Mouse (Mus musculus) intestine, embryonic 16.5 days (tissue): Measurements from ENCODE around the gene Vmn2r19. TPM values are rescaled to one million over a fixed set of nuclear protein-coding genes. Genes with fewer than 3 reads are reported as not detected.

Experiments used
- ATAC-seq: fragments of 200-750 bp; cut with Nextera tagmentation; 2 replicates; pipeline ENCODE4 v1.8.0; 2017; ENCODE audit warnings: moderate TSS enrichment, moderate library complexity
- H3K27ac ChIP-seq: fragments of 300-500 bp; sonication (generic); 2 replicates; pipeline ENCODE4 v1.5.1; 2014; ENCODE audit warnings: mild to moderate bottlenecking, low read length
- H3K27me3 ChIP-seq: fragments of 300-500 bp; sonication (generic); replicated peaks from 2 replicates; pipeline ENCODE4 v1.6.1; 2014; ENCODE audit warnings: low read length, control low read depth, mixed read lengths; ENCODE audit not compliant: control insufficient read depth, insufficient read depth
- H3K36me3 ChIP-seq: fragments of 300-500 bp; sonication (generic); 2 replicates; pipeline ENCODE4 v1.6.1; 2014; ENCODE audit warnings: low read length, control low read depth; ENCODE audit not compliant: control insufficient read depth, insufficient read depth
- H3K4me1 ChIP-seq: fragments of 300-500 bp; sonication (generic); 2 replicates; pipeline ENCODE4 v1.6.1; 2014; ENCODE audit warnings: low read length, control low read depth, mixed read lengths; ENCODE audit not compliant: control insufficient read depth, insufficient read depth
- H3K4me2 ChIP-seq: fragments of 300-500 bp; sonication (generic); 2 replicates; pipeline ENCODE4 v1.6.1; 2014; ENCODE audit warnings: low read depth, low read length, control low read depth
- H3K4me3 ChIP-seq: fragments of 300-500 bp; sonication (generic); 2 replicates; pipeline ENCODE4 v1.5.1; 2014; ENCODE audit warnings: mild to moderate bottlenecking, low read length
- H3K9ac ChIP-seq: fragments of 300-500 bp; sonication (generic); 2 replicates; pipeline ENCODE4 v1.6.1; 2014; ENCODE audit warnings: low read depth, low read length
- H3K9me3 ChIP-seq: fragments of 300-500 bp; sonication (generic); 2 replicates; pipeline ENCODE4 v1.6.1; 2016; ENCODE audit warnings: low read length, control low read depth; ENCODE audit not compliant: control insufficient read depth
- WGBS: fragments of 180-500 bp; shearing (Covaris S2); extraction: QIAGEN DNeasy Blood & Tissue Kit; methylation state at CpG from one replicate; pipeline ENCODE4 v1.1.7; 2014; 5-methylcytosine and 5-hydroxymethylcytosine counted together
- polyA plus RNA-seq: library from polyadenylated mRNA; unstranded; fragments of >200 nt; fragmentation: Nextera tagmentation; extraction: Ambion mirVana; gene quantifications from 2 replicates; pipeline ENCODE4 v1.2.1, GENCODE M21; 2015

Gene Vmn2r19
- polyA plus RNA-seq = not detected in 2 replicates

DNA sequence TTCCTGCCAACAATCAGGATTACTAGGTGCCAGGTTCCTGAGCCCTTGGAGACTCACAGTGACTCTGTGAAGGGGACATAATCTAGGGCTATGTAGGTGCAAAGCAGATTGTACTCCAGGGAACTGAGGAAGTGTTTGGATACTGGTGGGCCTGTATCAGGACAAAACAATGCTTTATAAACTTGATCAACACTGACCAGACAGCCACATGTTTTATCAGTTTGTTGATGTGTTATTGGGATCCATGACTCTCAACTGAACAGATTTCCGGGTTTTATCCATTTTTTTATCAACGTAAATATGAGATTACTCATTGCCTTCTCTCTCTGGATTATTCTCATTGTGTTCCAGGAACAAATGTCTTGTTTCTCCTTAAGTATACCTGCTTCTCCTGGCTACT lies at the start of gene Vmn2r19:
Gene Vmn2r19 (plus strand): TSS at position 301 of the 400 bp plus-strand sequence.
- Histone ChIP-seq H3K9me3 (no peaks in the 10 kb centered on the region), H3K27ac (no peak within 1 kb of the TSS), H3K4me3 (no peak within 1 kb of the TSS), H3K9ac (no peak within 1 kb of the TSS), H3K36me3 (no peaks in the 10 kb centered on the region), H3K4me1 (no peaks in the 10 kb centered on the region), H3K27me3 (no peaks in the 10 kb centered on the region), H3K4me2 (no peak within 1 kb of the TSS)
- no peak for ATAC-seq
- 82% methylated on average over 2 of the region's 2 CpGs for WGBS

- Histone ChIP-seq H3K27me3 (no peaks in the 10 kb centered on the region), H3K9me3 (no peaks in the 10 kb centered on the region), H3K27ac (no peak overlapping the region), H3K36me3 (no peaks in the 10 kb centered on the region), H3K9ac (no peak overlapping the region), H3K4me1 (no peaks in the 10 kb centered on the region), H3K4me3 (no peak overlapping the region), H3K4me2 (no peak overlapping the region)
- 66% methylated on average over 3 of the region's 3 CpGs for WGBS
- ATAC-seq = no peak
Measured at GRCm38 (mm10) chr6:123258946-123259345, 49.2 kb upstream of the Vmn2r19 start.

DNA sequence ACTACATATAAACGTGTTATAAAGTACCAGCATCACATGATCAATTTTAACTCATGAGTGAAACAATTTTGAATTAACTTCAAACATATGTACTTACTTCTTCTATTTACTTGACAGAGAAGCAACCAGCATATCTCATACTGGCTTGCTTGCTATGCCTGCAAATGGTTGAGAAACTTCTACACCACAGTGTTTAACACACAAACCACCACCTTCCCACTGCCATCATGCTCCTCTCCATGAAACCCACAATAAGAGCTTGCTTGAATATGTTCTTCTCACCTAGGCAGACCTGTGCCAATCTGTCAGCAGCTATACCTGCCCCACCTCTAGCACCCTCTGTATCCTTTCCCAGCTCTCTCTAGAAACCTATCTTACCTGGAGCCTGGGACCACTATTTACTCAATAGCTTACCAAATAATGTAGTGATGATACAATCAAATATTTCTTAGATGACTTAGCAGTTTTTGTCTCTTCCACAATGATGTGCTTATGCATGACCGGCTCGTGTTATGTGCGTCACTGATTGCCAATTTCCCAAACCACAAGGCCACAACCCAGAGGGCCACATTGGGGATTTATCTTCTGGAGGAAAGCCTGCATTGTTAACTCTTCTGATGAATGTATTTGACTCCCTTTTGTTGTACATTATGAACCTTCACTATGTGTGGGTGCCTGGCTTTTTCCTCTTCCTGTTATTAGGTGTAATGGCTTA lies 48.1 kb upstream of the Vmn2r19 start:
- no peak for ATAC-seq
- Histone ChIP-seq H3K27me3 (no peaks in the 10 kb centered on the region), H3K4me3 (no peak overlapping the region), H3K36me3 (no peaks in the 10 kb centered on the region), H3K9me3 (no peaks in the 10 kb centered on the region), H3K9ac (no peak overlapping the region), H3K4me1 (no peaks in the 10 kb centered on the region), H3K27ac (no peak overlapping the region), H3K4me2 (no peak overlapping the region)
- WGBS = 82% methylated on average over 4 of the region's 4 CpGs

- 78% methylated on average over 1 of the region's 1 CpGs for WGBS
- H3K9ac ChIP-seq = no peak overlapping the region
- ATAC-seq = no peak
- H3K4me1 ChIP-seq = no peaks in the 10 kb centered on the region
- no peaks in the 10 kb centered on the region for H3K36me3 ChIP-seq
- H3K27ac ChIP-seq = no peak overlapping the region
- no peak overlapping the region for H3K4me2 ChIP-seq
- H3K27me3 ChIP-seq = no peaks in the 10 kb centered on the region
- H3K9me3 ChIP-seq = no peaks in the 10 kb centered on the region
- no peak overlapping the region for H3K4me3 ChIP-seq
Measured at GRCm38 (mm10) chr6:123260868-123261267, 47.3 kb upstream of the Vmn2r19 start.

GRCm38 (mm10) chr6:123261555-123262161 lies 46.5 kb upstream of the Vmn2r19 start, which contains the start of gene Clec4d:
Gene Clec4d (plus strand): TSS chr6:123262111.
- Histone ChIP-seq H3K27me3 (no peaks in the 10 kb centered on the region), H3K27ac (no peak within 1 kb of the TSS), H3K9ac (no peak within 1 kb of the TSS), H3K4me3 (no peak within 1 kb of the TSS), H3K9me3 (no peaks in the 10 kb centered on the region), H3K36me3 (no peaks in the 10 kb centered on the region), H3K4me2 (no peak within 1 kb of the TSS), H3K4me1 (no peaks in the 10 kb centered on the region)
- 63% methylated on average over 4 of the region's 4 CpGs for WGBS
- no peak for ATAC-seq

- WGBS = 93% methylated on average over 3 of the region's 3 CpGs
- H3K36me3 ChIP-seq = no peaks in the 10 kb centered on the region
- ATAC-seq = no peak
- H3K4me2 ChIP-seq = no peak overlapping the region
- no peak overlapping the region for H3K27ac ChIP-seq
- no peak overlapping the region for H3K9ac ChIP-seq
- H3K27me3 ChIP-seq = no peaks in the 10 kb centered on the region
- no peaks in the 10 kb centered on the region for H3K9me3 ChIP-seq
- H3K4me1 ChIP-seq = no peaks in the 10 kb centered on the region
- no peak overlapping the region for H3K4me3 ChIP-seq
Measured at GRCm38 (mm10) chr6:123264194-123264593, 43.9 kb upstream of the Vmn2r19 start.

DNA sequence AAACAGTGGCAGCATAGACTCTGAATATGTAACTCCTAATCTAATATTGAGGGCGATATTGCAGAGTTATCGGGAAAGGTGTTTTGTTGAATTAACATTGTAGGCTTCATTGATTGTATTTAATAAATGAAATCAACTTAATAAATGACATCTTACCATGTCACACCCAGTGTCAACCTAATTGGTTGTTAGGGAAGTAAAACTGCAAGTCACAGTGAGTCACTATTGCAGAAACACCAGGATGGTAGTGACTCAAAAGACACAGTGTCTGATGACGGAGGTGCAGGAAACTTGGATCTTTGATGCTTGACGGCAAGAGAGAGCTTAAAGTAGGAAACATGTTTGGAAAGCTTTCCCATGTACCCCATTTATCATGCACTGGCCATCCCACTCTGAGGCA lies 42.3 kb upstream of the Vmn2r19 start:
- H3K4me2 ChIP-seq = no peak overlapping the region
- no peaks in the 10 kb centered on the region for H3K36me3 ChIP-seq
- WGBS = 86% methylated on average over 4 of the region's 4 CpGs
- no peaks in the 10 kb centered on the region for H3K27me3 ChIP-seq
- no peaks in the 10 kb centered on the region for H3K9me3 ChIP-seq
- no peak for ATAC-seq
- no peaks in the 10 kb centered on the region for H3K4me1 ChIP-seq
- no peak overlapping the region for H3K27ac ChIP-seq
- H3K4me3 ChIP-seq = no peak overlapping the region
- no peak overlapping the region for H3K9ac ChIP-seq

DNA sequence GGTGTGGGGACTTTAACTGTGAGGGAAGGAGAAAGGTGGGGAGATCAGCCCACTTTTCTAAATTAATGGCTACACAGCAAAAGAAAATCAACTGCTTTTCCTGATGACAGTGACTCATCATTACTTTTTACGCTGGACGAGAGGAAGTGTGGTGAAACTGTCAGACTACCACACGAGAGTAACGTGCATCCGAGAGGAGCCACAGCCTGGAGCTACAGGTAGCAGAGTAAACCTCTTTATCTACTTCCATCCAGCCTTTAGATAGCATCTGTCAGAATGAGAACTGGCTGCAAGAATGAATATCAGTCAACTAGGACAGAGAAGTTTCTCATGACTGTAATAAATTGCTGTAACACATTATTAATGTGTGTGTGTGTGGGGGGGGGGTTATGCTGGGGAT lies 41.2 kb upstream of the Vmn2r19 start:
- Histone ChIP-seq H3K36me3 (no peaks in the 10 kb centered on the region), H3K4me2 (no peak overlapping the region), H3K27me3 (no peaks in the 10 kb centered on the region), H3K9ac (no peak overlapping the region), H3K4me3 (no peak overlapping the region), H3K9me3 (no peaks in the 10 kb centered on the region), H3K4me1 (no peaks in the 10 kb centered on the region), H3K27ac (no peak overlapping the region)
- ATAC-seq = no peak
- WGBS = 72% methylated on average over 5 of the region's 5 CpGs

- no peaks in the 10 kb centered on the region for H3K27me3 ChIP-seq
Measured at GRCm38 (mm10) chr6:123279443-123279842, 28.7 kb upstream of the Vmn2r19 start.

More at GRCm38 (mm10) chr6:123279443-123279842, 28.7 kb upstream of the Vmn2r19 start:
- Histone ChIP-seq H3K9me3 (no peaks in the 10 kb centered on the region), H3K4me3 (no peak overlapping the region), H3K4me1 (no peaks in the 10 kb centered on the region), H3K9ac (no peak overlapping the region), H3K36me3 (no peaks in the 10 kb centered on the region), H3K27ac (no peak overlapping the region), H3K4me2 (no peak overlapping the region)
- ATAC-seq = no peak
- 87% methylated on average over 2 of the region's 2 CpGs for WGBS
